ENCODE assay signal across 18 mouse cellular contexts in the genomic region with DNA sequence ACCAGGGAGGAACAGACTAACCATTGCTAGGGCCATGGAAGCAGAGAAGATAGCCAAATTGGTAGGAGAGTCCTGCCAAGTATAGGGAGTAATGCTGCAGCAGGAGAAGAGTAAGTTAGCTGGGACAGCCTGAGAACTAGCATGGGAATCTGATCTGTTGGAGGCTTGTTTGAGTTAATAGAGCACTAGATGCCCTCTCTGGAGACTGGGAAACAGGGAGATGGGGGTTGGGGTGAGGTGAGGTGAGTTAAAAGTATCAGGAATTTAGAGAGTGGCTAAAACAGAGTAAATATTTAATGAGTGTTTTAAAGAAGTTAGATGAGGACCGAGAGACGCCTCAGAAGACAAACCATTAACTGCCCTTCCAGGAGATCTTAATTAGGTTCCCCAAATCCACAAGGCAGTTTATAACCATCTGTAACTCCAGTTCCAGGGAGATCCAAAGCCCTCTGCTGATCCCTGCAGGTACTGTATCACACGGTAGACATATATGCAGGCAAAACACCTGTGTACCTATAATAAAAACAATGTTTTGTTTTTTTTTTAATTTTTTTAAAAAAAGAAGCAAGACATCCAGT. TPM values are rescaled to one million over a fixed set of nuclear protein-coding genes. Genes with fewer than 3 reads are reported as not detected.
"Had no signal": no experiment of that assay in that cellular context is flagged by ENCODE, and none has a peak within 500 bp of the region (broad histone marks: within the 10 kb centered on the region; RNA-seq: fewer than 3 reads in every experiment).

No protein-coding gene starts in this region.

- H3K4me1 ChIP-seq: hindbrain, embryonic 15.5 days; limb, embryonic 13.5 days; midbrain, embryonic 13.5 days had no signal

- H3K4me3 ChIP-seq: hindbrain, embryonic 15.5 days; limb, embryonic 13.5 days; midbrain, embryonic 13.5 days had no signal

- H3K4me2 ChIP-seq: hindbrain, embryonic 15.5 days; limb, embryonic 13.5 days; midbrain, embryonic 13.5 days had no signal

- DNase-seq: layer of hippocampus, adult 9-11 months; layer of hippocampus, postnatal 36 days; lung, adult 18-20 months; thymus, adult 18-20 months; thymus, postnatal 14 days had no signal

- H3K27ac ChIP-seq: hindbrain, embryonic 15.5 days; limb, embryonic 13.5 days; liver, embryonic 14.5 days; midbrain, embryonic 13.5 days had no signal

- H3K27me3 ChIP-seq: hindbrain, embryonic 15.5 days; limb, embryonic 13.5 days; midbrain, embryonic 13.5 days had no signal

- H3K36me3 ChIP-seq: hindbrain, embryonic 15.5 days; limb, embryonic 13.5 days; midbrain, embryonic 13.5 days had no signal

- H3K9ac ChIP-seq: hindbrain, embryonic 15.5 days; limb, embryonic 13.5 days; liver, embryonic 14.5 days; midbrain, embryonic 13.5 days had no signal

- ATAC-seq: intestine, embryonic 16.5 days; midbrain, embryonic 13.5 days had no signal

- H3K9me3 ChIP-seq: hindbrain, embryonic 15.5 days; limb, embryonic 13.5 days; midbrain, embryonic 13.5 days had no signal

RNA-seq across cellular contexts. Expression of a gene that starts 12.2 kb away (rescaled TPM):
- total RNA-seq: layer of hippocampus, postnatal 36 days; left cerebral cortex, adult 8-10 months; left cerebral cortex, postnatal 25 days; megakaryocyte-erythroid progenitor cell, adult 5-6 weeks; midbrain, postnatal 0 days had no signal
- polyA plus RNA-seq: hindbrain, embryonic 15.5 days; limb, embryonic 13.5 days; midbrain, embryonic 13.5 days; midbrain, postnatal 0 days; neural tube, embryonic 14.5 days; stomach, embryonic 14.5 days; urinary bladder, adult 2 months had no signal

RNA-seq across cellular contexts. Expression of a gene that starts 40.5 kb away (rescaled TPM):
- total RNA-seq: layer of hippocampus, postnatal 36 days; left cerebral cortex, adult 8-10 months; left cerebral cortex, postnatal 25 days; megakaryocyte-erythroid progenitor cell, adult 5-6 weeks; midbrain, postnatal 0 days had no signal
- polyA plus RNA-seq: intestine, embryonic 16.5 days; limb, embryonic 13.5 days; liver, embryonic 14.5 days; lung, embryonic 16.5 days; midbrain, embryonic 13.5 days; midbrain, postnatal 0 days; neural tube, embryonic 14.5 days; stomach, embryonic 14.5 days; urinary bladder, adult 2 months had no signal
